Mouse (Mus musculus): ENCODE measurements around the gene Gm9008.
"Not testable (repeated sequence)": the region's sequence is repeated elsewhere in the genome, so short reads cannot be mapped to it uniquely, and the experiment has no call there.

Gm9008 gene

DNA sequence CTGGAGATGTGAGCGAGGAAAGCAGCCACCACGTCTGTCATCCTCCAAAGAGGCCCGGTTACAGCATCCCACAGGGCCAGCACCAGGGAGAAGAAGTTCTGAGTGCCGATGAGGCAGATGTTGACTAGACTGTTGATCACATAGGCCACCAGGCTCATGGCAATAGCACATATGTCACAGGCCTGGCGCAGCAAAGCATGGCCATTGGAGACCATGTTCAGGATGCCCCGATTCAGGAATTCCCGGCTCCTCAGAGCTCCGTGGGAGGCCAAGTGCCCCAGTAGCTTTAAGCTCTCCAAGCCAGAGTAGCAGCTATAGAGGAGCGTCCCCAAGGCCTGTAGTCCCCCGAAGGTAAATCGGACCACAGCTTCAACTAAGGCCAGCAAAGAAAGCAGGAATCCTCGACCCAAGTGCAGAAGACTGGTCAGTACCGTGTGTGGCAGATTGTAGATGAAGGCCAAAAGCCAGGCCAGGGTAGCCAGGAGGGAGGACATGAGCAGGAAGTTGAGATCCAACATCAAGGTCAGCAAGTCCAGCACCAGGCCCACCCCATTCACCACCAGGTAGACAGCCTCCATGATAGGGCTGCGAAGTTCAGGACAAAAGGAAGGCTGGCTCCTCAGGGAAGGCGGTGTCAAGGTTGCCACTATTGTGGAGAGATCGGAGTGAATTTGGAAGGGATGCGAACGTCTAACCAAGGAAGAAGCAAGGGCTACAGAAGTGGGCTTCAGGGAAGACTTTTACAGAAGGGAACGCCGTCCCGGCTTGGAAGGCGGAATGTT lies at the start of gene Gm9008:
TSS of gene Gm9008 (minus strand) at position 731 of the 782 bp plus-strand sequence.
- DNase-seq, result not testable (repeated sequence)

DNA sequence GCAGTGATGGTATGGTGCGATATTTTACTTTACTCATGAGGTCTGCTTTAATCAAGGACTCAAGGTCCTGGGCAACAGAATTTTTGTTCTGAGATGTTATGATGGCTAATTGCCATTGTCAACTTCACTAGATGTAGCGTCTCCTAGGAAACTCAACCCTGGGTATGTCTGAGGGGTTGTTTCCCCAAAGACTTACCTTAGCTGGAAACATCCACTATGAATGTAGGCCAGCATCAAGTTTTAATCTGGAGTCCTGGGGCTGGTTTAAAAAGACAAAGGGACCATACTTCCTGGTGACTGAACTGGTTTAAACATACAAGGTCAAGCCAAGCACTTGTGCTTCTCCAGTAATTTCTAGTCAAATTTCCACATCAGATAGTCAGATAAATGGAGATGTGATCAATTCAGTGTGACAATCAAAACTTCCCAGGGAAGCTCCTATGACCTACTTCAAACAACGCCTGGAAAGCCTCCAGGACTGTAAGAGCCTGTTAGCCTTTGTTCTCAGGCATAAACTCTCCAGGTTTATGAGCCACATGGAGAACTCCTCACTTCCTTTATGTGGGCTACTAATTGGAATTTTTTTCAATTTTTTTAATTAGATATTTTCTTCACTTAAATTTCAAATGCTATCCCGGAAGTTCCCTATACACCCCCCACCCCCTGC lies 24.5 kb upstream of the Gm9008 start:
- no peak for DNase-seq

DNA sequence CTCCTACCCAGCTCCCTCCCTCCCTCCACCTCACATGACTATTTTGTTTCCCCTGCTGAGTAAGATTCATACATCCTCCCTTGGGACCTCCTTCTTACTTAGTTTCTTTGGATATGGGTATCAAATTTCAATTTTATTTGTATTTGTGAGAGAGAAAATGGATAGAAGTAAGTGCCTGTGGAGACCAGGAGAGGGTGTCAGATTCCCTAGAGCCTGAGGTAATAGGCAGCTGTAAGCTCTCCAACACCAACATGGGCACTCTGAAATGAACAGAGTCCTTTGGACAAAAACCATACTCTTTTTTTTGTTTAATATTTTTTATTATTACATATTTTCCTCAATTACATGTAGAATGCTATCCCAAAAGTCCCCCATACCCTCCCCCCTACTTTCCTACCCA lies 12.6 kb upstream of the Gm9008 start:
- no peak for DNase-seq

DNA sequence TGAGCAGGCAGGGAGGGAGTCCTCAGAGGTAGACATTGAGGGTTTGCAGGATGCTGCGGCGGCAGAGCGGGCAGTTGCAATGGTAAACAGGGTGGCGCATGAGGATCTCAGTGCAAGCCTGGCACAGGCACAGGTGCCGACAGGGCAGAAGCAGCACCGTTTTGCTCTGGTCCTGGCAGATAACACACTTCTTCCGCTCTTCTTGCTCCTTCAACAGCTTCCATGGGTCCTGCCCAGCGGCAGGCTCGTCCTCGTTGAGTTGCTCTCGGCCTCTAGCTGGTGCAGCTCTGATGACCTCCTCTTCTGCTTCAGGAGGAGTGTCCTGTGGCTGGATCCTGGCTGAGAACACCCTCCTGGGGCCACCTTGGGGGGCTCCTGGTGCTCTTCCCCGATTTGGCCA lies 1.2 kb downstream of the Gm9008 start:
- not testable (repeated sequence) for DNase-seq

DNA sequence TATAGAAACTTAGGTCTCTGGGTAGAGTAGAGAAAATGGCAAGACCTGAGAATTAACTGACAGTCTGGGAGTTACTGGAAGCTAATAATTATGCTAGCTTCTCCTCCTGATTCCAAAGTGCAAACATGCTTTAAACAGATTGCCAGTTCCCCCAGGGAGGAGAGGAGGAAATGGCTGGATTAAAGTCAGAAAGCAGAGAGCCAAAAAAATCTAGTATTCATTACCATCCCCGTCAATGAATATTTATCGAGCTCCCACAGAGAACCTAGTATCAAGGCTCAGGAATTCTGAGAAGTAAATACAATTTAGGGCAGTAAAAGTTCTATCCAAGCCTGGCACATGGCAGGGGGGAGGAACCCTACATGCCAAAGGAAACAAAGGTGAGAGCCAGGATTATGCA lies 29.4 kb downstream of the Gm9008 start:
- DNase-seq, result no peak
